Mouse (Mus musculus) C2C12 (cell line): ENCODE data around the gene Cuedc1. TPM values are rescaled to one million over a fixed set of nuclear protein-coding genes. Genes with fewer than 3 reads are reported as not detected.
"Not testable (repeated sequence)": the region's sequence is repeated elsewhere in the genome, so short reads cannot be mapped to it uniquely, and the experiment has no call there.

Experiments used
- H3K27me3 ChIP-seq: one replicate; pipeline ENCODE4 v1.6.1; 2011; ENCODE audit not compliant: control insufficient read depth, insufficient read depth, insufficient read length
- H3K36me3 ChIP-seq: one replicate; pipeline ENCODE4 v1.6.1; 2011; ENCODE audit not compliant: control insufficient read depth, insufficient read depth
- H3K4me3 ChIP-seq: one replicate; pipeline ENCODE4 v1.5.1; 2011; ENCODE audit warnings: mild to moderate bottlenecking, control low read depth; ENCODE audit not compliant: poor library complexity, insufficient read depth, severe bottlenecking
- H3K79me2 ChIP-seq: one replicate; pipeline ENCODE4 v1.6.1; 2011; ENCODE audit not compliant: control insufficient read depth, insufficient read depth
- H3K79me3 ChIP-seq: one replicate; pipeline ENCODE4 v1.6.1; 2011; ENCODE audit warnings: low read depth, control low read depth
- H3ac ChIP-seq: one replicate; pipeline ENCODE3; 2011; ENCODE audit warnings: low read depth; ENCODE audit not compliant: control insufficient read depth, insufficient read length
- CEBPB ChIP-seq: IDR thresholded peaks from one replicate; pipeline ENCODE4 v1.6.1; 2011; ENCODE audit warnings: low read depth, mild to moderate bottlenecking, control low read depth, moderate library complexity
- CTCF ChIP-seq: IDR thresholded peaks from one replicate; pipeline ENCODE4 v1.5.1; 2011; ENCODE audit not compliant: control insufficient read depth, insufficient read depth, insufficient read length
- FOSL1 ChIP-seq: IDR thresholded peaks from one replicate; pipeline ENCODE4 v1.8.0; 2011; ENCODE audit warnings: mild to moderate bottlenecking, low read length; ENCODE audit not compliant: poor library complexity, insufficient read depth, severe bottlenecking
- MAX ChIP-seq: IDR thresholded peaks from one replicate; pipeline ENCODE4 v1.6.1; 2011; ENCODE audit warnings: mild to moderate bottlenecking, control low read depth
- MYOD1 ChIP-seq: IDR thresholded peaks from one replicate; pipeline ENCODE4 v1.6.1; 2011; ENCODE audit warnings: low read depth; ENCODE audit not compliant: control insufficient read depth, insufficient read length
- MYOG ChIP-seq: IDR thresholded peaks from one replicate; pipeline ENCODE4 v1.6.1; 2011; ENCODE audit not compliant: control insufficient read depth, insufficient read length; ENCODE audit errors: extremely low read depth
- USF1 ChIP-seq: IDR thresholded peaks from one replicate; pipeline ENCODE4 v1.6.1; 2011; ENCODE audit warnings: low read depth, mild to moderate bottlenecking, control low read depth, moderate library complexity
- polyA plus RNA-seq: library from polyadenylated mRNA; unstranded; fragments of >200 nt; fragmentation: generic; extraction: Trizol; gene quantifications from one replicate; pipeline ENCODE4 v1.2.1, GENCODE M21; 2012; ENCODE audit warnings: missing spikeins

Gene Cuedc1
- polyA plus RNA-seq, 1 experiment, result 16.2 TPM

DNA sequence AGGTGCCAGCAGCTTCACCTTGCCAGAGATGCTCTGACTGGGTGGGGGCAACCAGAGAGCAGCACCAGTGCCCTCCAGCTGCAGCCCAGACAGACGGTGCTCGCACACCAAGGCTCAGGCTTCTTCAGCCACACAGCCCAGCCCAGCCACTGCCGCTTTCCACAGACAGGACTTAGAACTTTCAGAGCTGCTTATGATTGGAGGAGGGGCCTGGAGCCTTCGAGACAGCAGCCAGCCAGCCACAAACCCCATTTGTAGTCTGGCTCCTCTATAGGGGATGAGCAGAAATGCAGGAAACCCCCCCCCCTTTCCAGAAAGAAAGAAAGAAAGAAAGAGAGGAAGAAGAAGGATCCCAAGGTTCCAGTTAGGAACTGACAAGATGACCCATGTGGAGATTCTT lies 94.7 kb downstream of the Cuedc1 start:
- Histone ChIP-seq H3K79me3 (no peaks in the 10 kb centered on the region), H3ac (no peak overlapping the region), H3K27me3 (no peaks in the 10 kb centered on the region), H3K79me2 (no peaks in the 10 kb centered on the region), H3K4me3 (no peak overlapping the region), H3K36me3 (peaks cover 4% of the 10 kb centered on the region)
- no peak for TF ChIP-seq MAX
- TF ChIP-seq FOSL1, result no peak
- TF ChIP-seq CEBPB, result no peak
- no peak for TF ChIP-seq MYOG
- TF ChIP-seq MYOD1, result no peak
- no peak for TF ChIP-seq CTCF
- no peak for TF ChIP-seq USF1

DNA sequence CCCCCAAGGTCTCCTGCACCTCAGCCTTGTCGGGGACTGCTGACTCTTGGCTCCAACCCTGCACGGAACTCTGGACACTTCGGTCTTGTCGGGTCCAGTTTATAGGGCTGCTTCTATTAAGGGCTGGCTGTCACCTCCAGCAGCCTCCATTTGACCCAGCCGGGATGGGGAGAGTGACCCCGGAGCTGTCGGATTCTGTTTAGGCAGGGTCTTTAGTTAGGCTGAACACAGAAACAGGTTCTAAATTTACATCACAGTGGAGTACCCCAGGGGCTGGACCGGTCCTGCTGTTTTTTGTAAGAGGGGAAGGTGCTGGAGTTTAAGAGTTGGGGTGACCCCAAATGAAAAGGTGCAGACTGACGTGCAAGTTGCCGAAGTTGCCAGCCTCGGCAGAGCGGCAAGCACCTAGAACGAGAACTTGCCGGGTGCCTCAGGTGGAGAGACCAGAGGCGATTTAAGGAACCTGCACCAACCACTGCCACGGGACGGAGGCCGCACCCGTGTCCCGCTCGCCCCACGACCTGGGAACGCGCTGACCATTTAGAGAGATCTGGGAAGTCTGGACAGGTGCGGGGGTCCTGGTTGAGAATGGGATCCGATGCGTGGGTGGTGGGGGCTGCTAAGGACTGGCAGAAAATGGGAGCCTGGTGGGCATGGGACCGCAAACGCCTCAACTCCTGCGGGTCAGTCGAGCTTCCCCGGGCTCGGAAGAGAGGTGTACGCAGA lies 95.4 kb downstream of the Cuedc1 start:
- H3K4me3 ChIP-seq, result no peak overlapping the region
- TF ChIP-seq FOSL1, result no peak
- TF ChIP-seq MYOG, result no peak
- no peak for TF ChIP-seq CTCF
- no peak for TF ChIP-seq MYOD1
- no peak for TF ChIP-seq USF1
- no peak for TF ChIP-seq MAX
- no peak for TF ChIP-seq CEBPB
- H3K79me2 ChIP-seq, result no peaks in the 10 kb centered on the region
- no peaks in the 10 kb centered on the region for H3K79me3 ChIP-seq
- H3K27me3 ChIP-seq, result no peaks in the 10 kb centered on the region
- peaks cover 4% of the 10 kb centered on the region for H3K36me3 ChIP-seq
- no peak overlapping the region for H3ac ChIP-seq

DNA sequence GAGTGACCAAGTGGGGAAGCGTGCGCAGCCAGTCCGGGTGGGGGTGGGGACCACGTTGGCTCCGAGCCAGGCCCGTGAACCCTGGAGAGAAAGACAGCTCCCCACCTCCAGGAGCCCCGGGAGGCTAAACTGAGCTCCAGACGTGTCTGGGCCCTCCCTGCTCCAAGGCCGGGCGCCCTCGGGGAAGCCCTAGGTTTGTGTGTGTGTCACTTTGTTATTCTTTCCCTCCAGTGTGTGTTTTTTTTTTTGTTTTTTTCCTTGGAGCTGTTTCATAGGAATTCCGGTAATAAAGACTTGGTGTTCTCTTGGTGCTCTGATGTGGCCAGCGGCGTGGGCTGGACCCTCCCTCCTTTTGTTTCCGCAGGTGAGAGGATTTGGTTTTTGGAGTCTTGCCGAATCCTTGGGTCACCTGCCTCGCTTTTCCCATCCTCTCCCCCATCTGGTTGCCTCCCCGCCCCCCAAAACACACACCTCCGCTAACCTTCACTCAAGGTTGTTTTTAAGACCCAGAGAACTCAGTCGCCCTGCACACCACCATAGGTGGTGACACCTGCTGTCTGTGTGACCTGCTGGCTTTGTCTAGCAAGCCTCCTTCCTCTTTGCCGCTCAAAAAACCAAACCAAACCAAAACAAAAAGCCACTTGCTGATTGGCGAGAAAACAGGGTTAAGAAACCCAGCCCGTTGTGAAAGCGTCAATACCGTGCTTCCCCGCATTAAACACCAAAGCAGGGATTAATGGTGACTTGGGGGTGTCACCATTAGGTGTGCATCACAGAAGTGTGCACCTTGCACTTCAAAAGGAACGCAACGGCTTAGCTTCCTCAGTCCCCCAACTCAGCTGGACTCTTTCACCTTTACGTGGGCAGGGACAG lies 96.2 kb downstream of the Cuedc1 start:
- H3K4me3 ChIP-seq, result no peak overlapping the region
- no peaks in the 10 kb centered on the region for H3K79me3 ChIP-seq
- peaks cover under 1% of the 10 kb centered on the region for H3K36me3 ChIP-seq
- TF ChIP-seq MYOD1 (no peak), USF1 (no peak), CTCF (no peak), MAX (no peak), FOSL1 (no peak), MYOG (no peak), CEBPB (no peak)
- no peaks in the 10 kb centered on the region for H3K79me2 ChIP-seq
- H3ac ChIP-seq, result no peak overlapping the region
- no peaks in the 10 kb centered on the region for H3K27me3 ChIP-seq

DNA sequence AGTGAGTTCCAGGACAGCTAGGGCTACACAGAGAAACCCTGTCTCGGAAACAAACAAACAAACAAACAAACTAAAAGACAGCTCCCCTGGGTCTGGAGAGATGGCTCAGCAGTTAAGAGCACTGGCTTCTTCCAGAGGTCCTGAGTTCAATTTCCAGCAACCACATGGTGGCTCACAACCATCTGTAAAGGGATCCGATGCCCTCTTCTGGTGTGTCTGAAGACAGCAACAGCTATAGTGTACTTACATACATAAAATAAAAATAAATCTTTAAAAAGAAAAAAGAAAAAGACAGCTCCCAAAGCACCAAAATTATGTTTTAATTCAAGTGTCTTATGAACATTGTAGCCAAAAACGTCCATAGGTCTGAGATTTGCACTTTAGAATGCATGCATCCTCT lies 97.8 kb downstream of the Cuedc1 start:
- not testable (repeated sequence) for H3ac ChIP-seq, H3K79me3 ChIP-seq, H3K36me3 ChIP-seq, H3K4me3 ChIP-seq, H3K79me2 ChIP-seq, H3K27me3 ChIP-seq

DNA sequence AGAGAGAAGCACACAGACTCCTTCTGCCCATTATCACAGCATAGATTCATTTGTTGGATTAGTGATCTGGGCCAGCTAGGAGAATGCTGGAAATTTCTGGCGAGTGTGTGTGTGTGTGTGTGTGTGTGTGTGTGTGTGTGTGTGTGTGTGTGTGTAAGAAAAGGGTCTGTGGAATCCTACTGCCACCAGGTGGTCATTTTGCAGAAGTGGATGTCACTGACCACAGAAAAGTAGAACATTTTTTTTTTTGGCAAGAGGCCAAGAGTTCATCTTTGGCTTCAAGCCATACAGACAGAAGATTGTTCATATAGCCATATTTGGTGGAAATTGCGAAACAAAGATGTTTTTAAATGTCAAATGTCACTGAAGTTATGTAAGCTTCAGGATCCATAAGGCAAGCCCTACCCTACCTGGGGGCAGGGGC lies 99.3 kb downstream of the Cuedc1 start:
- Histone ChIP-seq H3K27me3 (peaks cover 4% of the 10 kb centered on the region), H3K79me3 (no peaks in the 10 kb centered on the region), H3K79me2 (no peaks in the 10 kb centered on the region), H3K4me3 (no peak overlapping the region), H3K36me3 (no peaks in the 10 kb centered on the region), H3ac (no peak overlapping the region)
- no peak for TF ChIP-seq USF1
- TF ChIP-seq MYOD1, result no peak
- TF ChIP-seq CEBPB, result no peak
- TF ChIP-seq CTCF, result no peak
- TF ChIP-seq FOSL1, result no peak
- no peak for TF ChIP-seq MYOG
- no peak for TF ChIP-seq MAX

DNA sequence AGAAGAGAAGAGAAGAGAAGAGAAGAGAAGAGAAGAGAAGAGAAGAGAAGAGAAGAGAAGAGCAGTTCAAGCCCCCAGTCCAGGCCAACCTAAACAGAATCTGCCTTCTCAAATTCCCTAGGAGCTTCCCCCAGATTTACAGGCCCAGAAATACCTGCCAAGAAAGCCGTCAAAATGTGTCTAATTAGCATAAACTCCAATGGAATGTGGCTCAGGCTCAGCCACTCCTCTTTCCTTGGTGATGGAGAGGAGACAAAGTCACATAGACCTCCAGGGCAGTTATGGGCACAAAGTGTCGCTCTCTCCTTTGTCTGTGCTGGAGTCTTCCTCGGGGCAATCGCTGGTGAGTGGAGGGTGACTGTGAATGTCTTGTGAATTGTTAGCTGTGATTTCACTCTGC lies 100.4 kb downstream of the Cuedc1 start:
- no peaks in the 10 kb centered on the region for H3K79me3 ChIP-seq
- peaks cover 4% of the 10 kb centered on the region for H3K27me3 ChIP-seq
- H3K4me3 ChIP-seq, result no peak overlapping the region
- no peak for TF ChIP-seq FOSL1
- H3K36me3 ChIP-seq, result no peaks in the 10 kb centered on the region
- no peak overlapping the region for H3ac ChIP-seq
- no peaks in the 10 kb centered on the region for H3K79me2 ChIP-seq
